Mouse (Mus musculus): ENCODE results near the gene Calhm6.

The Calhm6 gene

DNA sequence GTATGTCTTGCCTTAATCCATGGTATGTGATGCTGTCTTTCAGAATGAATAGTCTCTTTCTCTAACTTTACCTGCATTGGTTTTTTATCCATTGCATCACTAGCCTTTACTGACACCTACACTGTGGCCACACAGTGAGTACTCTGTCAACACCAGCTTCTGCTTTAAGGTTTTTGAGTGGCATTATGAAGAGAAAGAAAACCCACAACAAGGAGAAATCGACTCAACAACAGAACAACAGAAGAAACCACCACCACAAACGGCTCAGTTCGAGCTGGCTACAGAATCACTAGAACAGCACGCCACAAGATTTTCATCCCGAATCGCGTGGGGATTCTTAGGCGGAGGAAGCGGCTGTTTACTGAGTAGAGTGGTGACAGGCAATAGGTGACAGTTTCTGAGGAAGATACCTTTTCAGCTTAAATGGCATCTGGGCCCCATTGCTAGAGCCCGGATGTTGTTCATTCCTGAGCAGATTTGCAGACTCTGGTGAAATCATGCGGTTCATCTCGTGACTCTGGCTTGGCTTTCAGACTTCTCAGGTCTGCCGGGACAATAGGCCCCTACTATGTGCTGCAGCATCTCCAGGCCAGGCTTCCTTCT is 16.8 kb downstream of the Calhm6 start:
- no peak for DNase-seq (ENCODE audit: low spot score in 2 of 2)

DNA sequence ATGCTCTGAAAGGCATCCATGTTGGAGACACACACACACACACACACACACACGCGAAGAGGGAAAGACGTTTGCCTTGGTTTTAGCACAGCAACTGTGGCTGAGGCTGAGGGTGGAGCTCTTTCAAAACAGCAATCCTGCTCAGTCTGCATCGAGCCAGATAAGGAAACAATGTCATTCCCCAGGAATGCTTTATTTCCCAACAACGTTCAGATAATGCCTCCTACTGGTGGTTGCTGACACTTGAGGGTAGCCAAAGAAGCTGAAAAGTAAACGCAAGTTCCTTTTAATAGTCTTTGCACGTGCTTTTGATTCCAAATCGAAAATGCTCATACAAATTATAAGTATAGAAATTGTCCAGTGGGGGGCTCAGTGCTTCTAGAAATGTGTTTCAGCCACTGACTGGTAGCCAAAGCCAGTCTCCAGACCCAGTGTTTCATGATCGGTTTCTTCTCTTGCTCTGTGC is 31.3 kb downstream of the Calhm6 start, which contains the start of gene Calhm5:
Gene Calhm5, minus strand, starts transcription at position 102 of the 466 bp plus-strand sequence.
- DNase-seq (ENCODE audit: low spot score in 2 of 2): peak; percentile 11 to 23

DNA sequence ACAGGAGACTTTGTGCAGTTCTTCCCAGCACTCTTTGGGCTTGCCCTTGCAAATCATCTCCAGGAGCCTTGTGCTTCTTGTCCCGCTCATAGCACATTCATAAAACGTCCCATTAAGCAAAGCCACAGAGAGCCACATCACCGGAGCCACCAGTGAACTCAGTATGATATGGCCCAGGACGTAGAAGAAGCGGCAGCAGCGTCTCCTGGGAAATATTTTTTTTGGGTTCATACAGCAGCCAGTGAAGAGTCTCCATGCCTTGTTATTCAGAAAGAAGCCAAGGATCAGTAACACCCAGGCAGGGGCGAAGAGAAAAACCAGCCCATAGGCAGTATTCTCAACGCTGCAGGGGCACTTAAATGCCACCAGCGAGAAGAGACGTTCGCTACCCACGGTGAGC is 31.8 kb downstream of the Calhm6 start:
- DNase-seq (ENCODE audit: low spot score in 2 of 2): no peak

DNA sequence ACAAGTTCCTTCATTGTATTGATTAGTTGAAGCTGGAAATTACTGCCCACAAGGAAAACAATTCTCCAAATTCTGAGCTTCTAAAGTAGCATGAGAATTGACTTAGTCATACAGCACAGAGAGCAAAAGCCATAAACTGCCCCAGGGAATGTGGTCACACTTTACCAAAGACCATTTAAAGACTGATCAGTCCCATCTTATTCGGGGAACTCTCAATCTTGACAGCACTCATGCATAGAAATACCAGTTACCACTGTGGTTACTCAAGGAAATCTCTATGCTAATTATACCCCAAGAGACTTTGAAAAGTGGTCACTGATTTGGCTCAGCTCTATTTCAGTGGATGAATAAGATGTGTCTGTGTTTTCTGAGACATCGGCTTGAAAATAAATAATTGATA is 32.6 kb downstream of the Calhm6 start:
- DNase-seq (ENCODE audit: low spot score in 2 of 2): no peak

DNA sequence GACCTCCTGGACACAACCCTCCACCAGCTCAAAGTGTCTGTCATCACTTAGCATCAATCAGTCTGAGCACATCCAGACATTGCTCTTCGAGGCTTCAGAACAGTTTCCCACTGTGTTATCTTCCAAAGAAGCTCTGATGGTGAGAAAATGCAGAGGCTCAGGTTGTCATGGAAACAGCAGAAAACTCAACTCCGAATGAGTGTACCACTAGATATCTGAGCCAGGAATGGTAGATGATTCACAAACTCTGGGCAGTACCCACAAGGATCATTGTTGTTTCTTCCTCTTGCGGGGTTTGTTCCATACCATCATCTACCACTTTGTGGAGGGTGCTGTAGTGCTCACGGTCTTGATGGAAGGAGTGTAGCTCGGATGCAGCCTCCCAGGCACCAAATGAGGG is 35.9 kb downstream of the Calhm6 start:
- DNase-seq (ENCODE audit: low spot score in 2 of 2): peak; percentile 6 to 23

DNA sequence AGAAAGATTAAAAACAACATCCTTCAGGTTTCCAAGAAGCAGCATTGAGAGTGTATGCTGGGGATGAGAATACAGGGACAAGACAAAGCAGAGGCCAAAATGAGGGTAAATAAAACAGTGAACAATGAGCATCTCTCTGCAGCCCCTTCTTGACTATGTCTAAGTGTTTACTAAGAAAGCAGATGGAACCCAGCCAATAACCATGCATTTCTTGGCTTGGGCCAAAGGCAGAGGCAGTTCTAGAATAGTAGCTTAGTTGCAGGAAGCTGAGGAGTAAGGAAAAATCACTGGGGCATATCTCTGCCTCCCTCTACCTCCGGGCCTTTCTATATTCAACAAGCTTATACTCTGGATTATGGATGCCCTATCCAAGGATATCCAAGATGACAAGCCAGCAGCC is 37.3 kb downstream of the Calhm6 start:
- DNase-seq (ENCODE audit: low spot score in 2 of 2): no peak

DNA sequence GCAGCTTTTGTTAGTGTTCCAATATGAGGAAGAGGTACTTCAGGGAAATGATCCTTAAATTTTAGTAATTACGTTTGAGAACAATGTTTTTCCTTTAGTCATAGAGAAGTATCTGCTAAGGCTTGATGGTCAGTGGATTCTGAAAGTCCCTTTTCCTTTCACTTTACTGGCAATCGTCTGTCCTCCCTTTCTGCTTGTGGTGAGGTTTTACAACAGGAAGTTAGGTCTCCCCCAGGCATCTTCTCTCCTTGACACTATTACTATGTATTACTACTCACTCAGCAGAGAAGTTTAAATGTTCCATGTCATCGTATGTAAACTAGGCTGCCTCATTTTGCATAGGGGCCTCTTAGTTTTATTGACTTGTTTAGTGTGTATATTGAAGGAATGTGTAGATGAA is 38.3 kb downstream of the Calhm6 start:
- no peak for DNase-seq (ENCODE audit: low spot score in 2 of 2)

DNA sequence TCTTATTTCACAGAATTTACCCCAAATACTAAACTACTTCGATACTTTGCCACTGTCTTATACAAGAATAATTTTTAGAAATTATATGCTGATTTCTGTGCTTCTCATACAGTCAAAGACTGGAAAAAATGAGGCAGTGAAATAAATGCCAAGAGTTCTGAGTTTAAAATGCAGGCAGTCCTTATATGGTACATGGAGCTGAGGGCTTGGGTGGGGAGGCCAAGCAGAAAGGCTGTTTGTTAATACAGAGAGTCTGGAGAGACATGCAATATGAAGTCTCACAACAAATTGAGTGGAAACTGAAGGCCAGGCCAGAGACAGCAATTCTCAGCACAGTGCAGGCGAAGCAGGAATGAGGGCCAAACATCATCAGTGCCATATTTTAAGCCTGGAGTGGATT is 39.3 kb downstream of the Calhm6 start:
- no peak for DNase-seq (ENCODE audit: low spot score in 2 of 2)

DNA sequence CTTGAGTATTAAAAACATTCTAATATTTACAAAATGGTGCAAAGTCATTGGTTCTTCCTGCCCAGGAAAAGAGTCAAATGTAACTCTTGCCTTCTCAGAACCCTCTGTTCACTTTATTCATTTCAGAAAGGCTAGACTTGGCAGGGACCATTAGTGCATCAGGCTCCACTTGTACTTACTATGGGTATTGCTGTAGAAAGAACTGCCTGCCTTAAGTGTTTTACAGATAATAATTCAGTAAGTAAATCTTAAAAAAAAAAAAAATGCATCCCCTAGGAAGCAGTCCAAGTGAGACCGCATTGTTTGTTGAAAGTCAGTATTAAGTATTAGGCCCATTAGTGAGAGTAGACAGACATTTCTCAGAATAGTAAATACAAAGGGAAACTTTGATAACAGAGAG is 41.3 kb downstream of the Calhm6 start:
- no peak for DNase-seq (ENCODE audit: low spot score in 2 of 2)
